Mouse (Mus musculus): ENCODE results near the gene Osgin1. TPM values are rescaled to one million over a fixed set of nuclear protein-coding genes. Genes with fewer than 3 reads are reported as not detected.

The Osgin1 gene
- polyA plus RNA-seq (2012; ENCODE audit: insufficient read depth, insufficient read length, missing spikeins): 1.9 and 2.2 TPM in 2 replicates

GRCm38 (mm10) chr8:119433582-119434174, at the start of gene Osgin1:
Osgin1 (plus strand) TSS chr8:119434124.
- H3K4me1 ChIP-seq (ENCODE audit: control insufficient read depth, insufficient read depth, insufficient read length, low read length): peaks cover 37% of the 10 kb centered on the region
- no peak within 1 kb of the TSS for H3K27ac ChIP-seq (replicated peaks; ENCODE audit: low read depth, low read length)

GRCm38 (mm10) chr8:119384478-119384877, 49.4 kb upstream of the Osgin1 start:
- H3K27ac ChIP-seq (replicated peaks; ENCODE audit: low read depth, low read length): no peak overlapping the region
- no peaks in the 10 kb centered on the region for H3K4me1 ChIP-seq (ENCODE audit: control insufficient read depth, insufficient read depth, insufficient read length, low read length)
- H3K4me3 ChIP-seq (ENCODE audit: insufficient read depth, low read depth, low read length): no peak overlapping the region

More at GRCm38 (mm10) chr8:119433582-119434174, at the start of gene Osgin1:
- H3K4me3 ChIP-seq (ENCODE audit: insufficient read depth, low read depth, low read length): no peak within 1 kb of the TSS

GRCm38 (mm10) chr8:119385854-119386253, 48.1 kb upstream of the Osgin1 start:
- Histone ChIP-seq H3K27ac (replicated peaks; ENCODE audit: low read depth, low read length) (no peak overlapping the region), H3K4me3 (ENCODE audit: insufficient read depth, low read depth, low read length) (no peak overlapping the region), H3K4me1 (ENCODE audit: control insufficient read depth, insufficient read depth, insufficient read length, low read length) (no peaks in the 10 kb centered on the region)

GRCm38 (mm10) chr8:119386988-119387387, 46.9 kb upstream of the Osgin1 start:
- H3K27ac ChIP-seq (replicated peaks; ENCODE audit: low read depth, low read length): no peak overlapping the region
- no peaks in the 10 kb centered on the region for H3K4me1 ChIP-seq (ENCODE audit: control insufficient read depth, insufficient read depth, insufficient read length, low read length)
- H3K4me3 ChIP-seq (ENCODE audit: insufficient read depth, low read depth, low read length): no peak overlapping the region

GRCm38 (mm10) chr8:119394097-119394496, 39.8 kb upstream of the Osgin1 start:
- Histone ChIP-seq H3K4me1 (ENCODE audit: control insufficient read depth, insufficient read depth, insufficient read length, low read length) (peaks cover 23% of the 10 kb centered on the region), H3K4me3 (ENCODE audit: insufficient read depth, low read depth, low read length) (peak overlapping the region; percentile 56), H3K27ac (replicated peaks; ENCODE audit: low read depth, low read length) (peak overlapping the region; percentile 74)

GRCm38 (mm10) chr8:119394524-119395026, 39.3 kb upstream of the Osgin1 start, which contains the start of gene Mlycd:
Mlycd (plus strand) TSS chr8:119394878.
- H3K27ac ChIP-seq (replicated peaks; ENCODE audit: low read depth, low read length): peak within 1 kb of the TSS; percentile 87
- H3K4me1 ChIP-seq (ENCODE audit: control insufficient read depth, insufficient read depth, insufficient read length, low read length): peaks cover 28% of the 10 kb centered on the region
- peak within 1 kb of the TSS; percentile 64 for H3K4me3 ChIP-seq (ENCODE audit: insufficient read depth, low read depth, low read length)

- Histone ChIP-seq H3K27ac (replicated peaks; ENCODE audit: low read depth, low read length) (peak overlapping the region; percentile 87), H3K4me1 (ENCODE audit: control insufficient read depth, insufficient read depth, insufficient read length, low read length) (peaks cover 35% of the 10 kb centered on the region), H3K4me3 (ENCODE audit: insufficient read depth, low read depth, low read length) (peak overlapping the region; percentile 64)
These were observed 38.6 kb upstream of the Osgin1 start for GRCm38 (mm10) chr8:119395072-119395950.

- Histone ChIP-seq H3K4me1 (ENCODE audit: control insufficient read depth, insufficient read depth, insufficient read length, low read length) (peaks cover 36% of the 10 kb centered on the region), H3K4me3 (ENCODE audit: insufficient read depth, low read depth, low read length) (no peak overlapping the region), H3K27ac (replicated peaks; ENCODE audit: low read depth, low read length) (peak overlapping the region; percentile 79)
These were observed 35.4 kb upstream of the Osgin1 start for GRCm38 (mm10) chr8:119398558-119398957.

GRCm38 (mm10) chr8:119399255-119399654, 34.7 kb upstream of the Osgin1 start:
- Histone ChIP-seq H3K4me1 (ENCODE audit: control insufficient read depth, insufficient read depth, insufficient read length, low read length) (peaks cover 35% of the 10 kb centered on the region), H3K4me3 (ENCODE audit: insufficient read depth, low read depth, low read length) (no peak overlapping the region), H3K27ac (replicated peaks; ENCODE audit: low read depth, low read length) (peak overlapping the region; percentile 79)

- peak overlapping the region; percentile 79 for H3K27ac ChIP-seq (replicated peaks; ENCODE audit: low read depth, low read length)
- peaks cover 34% of the 10 kb centered on the region for H3K4me1 ChIP-seq (ENCODE audit: control insufficient read depth, insufficient read depth, insufficient read length, low read length)
- no peak overlapping the region for H3K4me3 ChIP-seq (ENCODE audit: insufficient read depth, low read depth, low read length)
These were observed 33.7 kb upstream of the Osgin1 start for GRCm38 (mm10) chr8:119400122-119400671.

- H3K4me3 ChIP-seq (ENCODE audit: insufficient read depth, low read depth, low read length): no peak overlapping the region
- H3K4me1 ChIP-seq (ENCODE audit: control insufficient read depth, insufficient read depth, insufficient read length, low read length): peaks cover 34% of the 10 kb centered on the region
- H3K27ac ChIP-seq (replicated peaks; ENCODE audit: low read depth, low read length): no peak overlapping the region
These were observed 33.0 kb upstream of the Osgin1 start for GRCm38 (mm10) chr8:119400904-119401303.

- Histone ChIP-seq H3K27ac (replicated peaks; ENCODE audit: low read depth, low read length) (no peak overlapping the region), H3K4me3 (ENCODE audit: insufficient read depth, low read depth, low read length) (no peak overlapping the region), H3K4me1 (ENCODE audit: control insufficient read depth, insufficient read depth, insufficient read length, low read length) (peaks cover 14% of the 10 kb centered on the region)
These were observed 30.0 kb upstream of the Osgin1 start for GRCm38 (mm10) chr8:119403912-119404311.

- H3K27ac ChIP-seq (replicated peaks; ENCODE audit: low read depth, low read length): no peak overlapping the region
- H3K4me1 ChIP-seq (ENCODE audit: control insufficient read depth, insufficient read depth, insufficient read length, low read length): peaks cover 7% of the 10 kb centered on the region
- H3K4me3 ChIP-seq (ENCODE audit: insufficient read depth, low read depth, low read length): no peak overlapping the region
These were observed 29.3 kb upstream of the Osgin1 start for GRCm38 (mm10) chr8:119404648-119405047.

GRCm38 (mm10) chr8:119408311-119408710, 25.6 kb upstream of the Osgin1 start:
- no peak overlapping the region for H3K27ac ChIP-seq (replicated peaks; ENCODE audit: low read depth, low read length)
- H3K4me1 ChIP-seq (ENCODE audit: control insufficient read depth, insufficient read depth, insufficient read length, low read length): no peaks in the 10 kb centered on the region
- H3K4me3 ChIP-seq (ENCODE audit: insufficient read depth, low read depth, low read length): no peak overlapping the region

- Histone ChIP-seq H3K4me1 (ENCODE audit: control insufficient read depth, insufficient read depth, insufficient read length, low read length) (no peaks in the 10 kb centered on the region), H3K27ac (replicated peaks; ENCODE audit: low read depth, low read length) (no peak overlapping the region)
These were observed 21.7 kb upstream of the Osgin1 start for GRCm38 (mm10) chr8:119412037-119412734.

More at GRCm38 (mm10) chr8:119412037-119412734, 21.7 kb upstream of the Osgin1 start:
- H3K4me3 ChIP-seq (ENCODE audit: insufficient read depth, low read depth, low read length): no peak overlapping the region
